Mouse (Mus musculus): ENCODE measurements around the gene Nup205.

GRCm38 (mm10) chr6:35273391-35274082 lies 96.3 kb downstream of the Nup205 start:
- TF ChIP-seq ZC3H11A (IDR thresholded peaks at IDR 0.05; ENCODE audit: borderline replicate concordance, low read depth, low read length) (no peak), MAFK (IDR thresholded peaks at IDR 0.05; ENCODE audit: insufficient read depth, low read depth, low read length) (no peak), CHD2 (IDR thresholded peaks at IDR 0.05; ENCODE audit: low read depth, low read length) (no peak), HCFC1 (IDR thresholded peaks at IDR 0.05; ENCODE audit: borderline replicate concordance, insufficient read depth, low read length) (no peak)

Measured in ES-E14 (cell line).